Mouse (Mus musculus) central nervous system, embryonic 11.5 days (tissue): Measurements from ENCODE around the gene Taar7e. TPM values are rescaled to one million over a fixed set of nuclear protein-coding genes. Genes with fewer than 3 reads are reported as not detected.

Experiments used
- polyA plus RNA-seq: library from polyadenylated mRNA; depleted of rRNA; stranded (reverse); fragments of >200 nt; gene quantifications from 2 replicates; pipeline ENCODE4 v1.2.3, GENCODE M21; 2012; rRNA removed

The Taar7e gene
- polyA plus RNA-seq = not detected in 2 replicates

DNA sequence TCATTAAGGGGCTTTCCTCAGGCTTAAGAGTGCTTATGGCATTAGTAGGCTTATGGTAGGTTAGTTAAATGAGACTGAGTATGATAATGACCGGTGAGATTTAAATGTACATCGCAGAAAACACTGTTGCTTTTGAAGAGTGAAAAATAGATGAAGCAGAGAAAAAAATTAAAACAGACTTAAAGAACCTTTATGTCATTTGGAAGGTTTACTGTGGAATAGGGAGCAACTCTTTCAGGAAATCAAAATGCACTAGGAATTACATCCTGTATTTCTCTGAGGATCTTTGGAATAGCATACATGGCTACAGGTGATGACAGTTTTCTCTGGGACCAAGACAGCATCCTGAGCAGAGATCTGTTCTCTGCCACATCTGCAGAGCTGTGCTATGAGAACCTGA, at the start of gene Taar7e:
Gene Taar7e (plus strand): TSS at position 301 of the 400 bp plus-strand sequence.

DNA sequence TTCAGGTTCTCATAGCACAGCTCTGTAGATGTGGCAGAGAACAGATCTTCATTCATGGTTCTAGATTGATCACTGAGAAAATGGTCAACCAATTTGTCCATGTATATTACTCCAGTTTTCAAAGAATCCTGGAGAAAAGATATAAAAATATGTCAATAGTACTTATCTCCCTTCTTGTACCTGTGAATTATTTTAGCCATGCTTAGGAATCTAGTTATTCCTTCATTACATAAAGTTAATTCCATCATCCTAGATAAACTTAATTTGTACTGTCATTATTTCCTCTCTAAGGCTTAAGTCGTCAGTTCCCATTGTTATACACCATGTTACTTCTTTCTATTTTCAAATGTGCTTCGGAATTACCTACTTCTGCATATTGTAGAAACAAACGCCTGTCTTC, 44.0 kb upstream of the Taar7e start, which contains the start of gene Taar7a:
Gene Taar7a (minus strand): TSS at position 101 of the 400 bp plus-strand sequence.

DNA sequence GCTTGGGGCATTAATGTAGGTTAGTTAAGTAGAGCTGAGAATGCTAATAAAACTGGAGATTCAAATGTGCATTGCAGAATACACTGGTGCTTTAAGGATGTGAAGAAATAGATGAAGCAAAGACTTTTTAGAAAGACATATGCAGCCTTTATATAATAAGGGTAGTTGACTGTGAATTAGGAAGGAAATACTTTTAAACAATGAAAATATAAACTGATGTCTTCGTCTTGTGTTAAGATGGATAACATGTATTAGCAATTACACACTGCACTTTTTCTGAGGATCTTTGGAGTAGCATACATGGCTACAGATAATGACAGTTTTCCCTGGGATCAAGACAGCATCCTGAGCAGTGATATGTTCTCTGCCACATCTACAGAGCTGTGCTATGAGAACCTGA, 37.8 kb upstream of the Taar7e start, which contains the start of gene Taar7b:
Gene Taar7b (plus strand): TSS at position 301 of the 400 bp plus-strand sequence.

DNA sequence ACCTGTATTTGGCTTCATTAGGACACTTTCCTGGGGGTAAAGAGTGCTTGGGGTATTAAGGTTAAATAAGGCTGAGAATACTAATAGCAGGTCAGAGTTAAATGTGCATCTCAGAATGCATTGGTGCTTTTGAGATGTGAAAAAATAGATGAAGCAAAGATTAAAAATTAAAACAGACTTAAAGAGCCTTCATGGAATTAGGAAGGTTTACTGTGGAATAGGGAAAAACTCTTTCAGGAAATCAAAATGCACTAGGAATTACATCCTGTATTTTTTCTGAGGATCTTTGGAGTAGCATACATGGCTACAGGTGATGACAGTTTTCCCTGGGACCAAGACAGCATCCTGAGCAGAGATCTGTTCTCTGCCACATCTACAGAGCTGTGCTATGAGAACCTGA, 10.5 kb upstream of the Taar7e start, which contains the start of gene Taar7d:
Gene Taar7d (plus strand): TSS at position 301 of the 400 bp plus-strand sequence.

DNA sequence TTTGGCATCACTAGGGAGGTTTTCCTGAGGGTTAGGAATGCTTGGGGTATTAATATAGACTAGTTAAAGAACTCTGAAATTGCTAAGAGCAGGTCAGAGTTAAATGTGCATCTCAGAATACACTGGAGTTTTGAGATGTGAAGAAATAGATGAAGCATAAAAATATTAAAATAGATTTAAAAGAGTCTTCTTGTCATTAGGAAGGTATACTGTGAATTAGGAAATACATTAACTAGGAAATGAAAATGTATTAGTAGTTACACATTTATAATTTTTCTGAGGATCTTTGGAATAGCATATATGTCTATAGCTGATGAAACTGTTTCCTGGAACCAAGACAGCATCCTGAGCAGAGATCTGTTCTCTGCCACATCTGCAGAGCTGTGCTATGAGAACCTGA, 11.8 kb downstream of the Taar7e start, which contains the start of gene Taar7f:
Gene Taar7f (plus strand): TSS at position 301 of the 400 bp plus-strand sequence.

DNA sequence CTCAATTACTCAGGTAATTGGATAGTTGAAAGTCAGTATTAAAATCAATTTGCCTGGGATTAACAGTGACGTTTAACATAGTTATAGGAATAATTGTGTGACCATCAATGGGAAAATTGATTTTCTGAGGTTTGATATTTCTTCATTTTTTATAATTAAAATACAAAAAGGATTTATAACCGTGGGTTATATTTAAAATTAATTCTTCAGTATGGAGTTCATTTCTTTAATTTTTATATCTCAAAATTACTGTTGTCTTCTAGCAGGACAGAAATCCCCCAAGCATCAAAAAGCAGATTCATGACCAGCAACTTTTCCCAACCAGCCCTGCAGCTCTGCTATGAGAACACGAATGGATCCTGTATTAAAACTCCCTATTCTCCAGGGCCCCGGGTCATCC, 38.8 kb downstream of the Taar7e start, which contains the start of gene Taar8a:
Gene Taar8a (plus strand): TSS at position 301 of the 400 bp plus-strand sequence.

Other genes starting within 250 kb of the Taar7e start
- 15.1 and 17.1 TPM in 2 replicates for gene Slc18b1, start 240.6 kb upstream of the Taar7e start, polyA plus RNA-seq
- gene Vnn3, start 186.2 kb upstream of the Taar7e start, polyA plus RNA-seq = 0.04 TPM in 1 of 2 replicates, not detected in the other
- 1.0 and 1.4 TPM in 2 replicates for gene Vnn1, start 142.9 kb upstream of the Taar7e start, polyA plus RNA-seq
- not detected in 2 replicates for gene Taar1, start 117.3 kb upstream of the Taar7e start, polyA plus RNA-seq
- not detected in 2 replicates for gene Taar2, start 99.0 kb upstream of the Taar7e start, polyA plus RNA-seq
- gene Taar3, start 88.1 kb upstream of the Taar7e start, polyA plus RNA-seq = not detected in 2 replicates
- gene Taar4, start 77.1 kb upstream of the Taar7e start, polyA plus RNA-seq = not detected in 2 replicates
- 0.10 TPM in 1 of 2 replicates, not detected in the other for gene Taar5, start 66.9 kb upstream of the Taar7e start, polyA plus RNA-seq
- not detected in 2 replicates for gene Taar6, start 52.0 kb upstream of the Taar7e start, polyA plus RNA-seq
- not detected in 2 replicates for gene Taar7a, start 44.1 kb upstream of the Taar7e start, polyA plus RNA-seq
- not detected in 2 replicates for gene Taar7b, start 37.7 kb upstream of the Taar7e start, polyA plus RNA-seq
- not detected in 2 replicates for gene Taar7d, start 10.4 kb upstream of the Taar7e start, polyA plus RNA-seq
- gene Taar7f, start 11.9 kb downstream of the Taar7e start, polyA plus RNA-seq = not detected in 2 replicates
- gene Taar8a, start 38.9 kb downstream of the Taar7e start, polyA plus RNA-seq = not detected in 2 replicates
- not detected in 2 replicates for gene Taar8b, start 54.7 kb downstream of the Taar7e start, polyA plus RNA-seq
- gene Taar8c, start 64.3 kb downstream of the Taar7e start, polyA plus RNA-seq = not detected in 2 replicates
- gene Taar9, start 71.9 kb downstream of the Taar7e start, polyA plus RNA-seq = not detected in 2 replicates
- 37.9 and 67.8 TPM in 2 replicates for gene Stx7, start 111.7 kb downstream of the Taar7e start, polyA plus RNA-seq
- 8.5 and 19.2 TPM in 2 replicates for gene Moxd1, start 185.9 kb downstream of the Taar7e start, polyA plus RNA-seq